Mouse (Mus musculus): ENCODE results near the gene Slc17a7.

Slc17a7 gene

GRCm38 (mm10) chr7:45178550-45178949 is 14.8 kb downstream of the Slc17a7 start:
- no peak for DNase-seq (ENCODE audit: low spot score)

- DNase-seq (ENCODE audit: low spot score) = no peak
Measured at GRCm38 (mm10) chr7:45179469-45179868, 15.7 kb downstream of the Slc17a7 start, which contains the start of gene Gfy. Gene Gfy (minus strand): TSS chr7:45179569.

GRCm38 (mm10) chr7:45180896-45181477 is 17.2 kb downstream of the Slc17a7 start, which contains the start of gene Pth2:
Gene Pth2 (plus strand): TSS chr7:45180995.
- DNase-seq (ENCODE audit: low spot score) = no peak

- no peak for DNase-seq (ENCODE audit: low spot score)
Measured at GRCm38 (mm10) chr7:45181540-45181939, 17.8 kb downstream of the Slc17a7 start.

- DNase-seq (ENCODE audit: low spot score) = no peak
Measured at GRCm38 (mm10) chr7:45182199-45182601, 18.5 kb downstream of the Slc17a7 start.

- DNase-seq (ENCODE audit: low spot score) = no peak
Measured at GRCm38 (mm10) chr7:45182606-45183005, 18.9 kb downstream of the Slc17a7 start.

GRCm38 (mm10) chr7:45183672-45184071 is 19.9 kb downstream of the Slc17a7 start:
- no peak for DNase-seq (ENCODE audit: low spot score)

- DNase-seq (ENCODE audit: low spot score) = no peak
Measured at GRCm38 (mm10) chr7:45185921-45186320, 22.2 kb downstream of the Slc17a7 start.

- DNase-seq (ENCODE audit: low spot score) = no peak
Measured at GRCm38 (mm10) chr7:45189600-45189999, 25.9 kb downstream of the Slc17a7 start.

GRCm38 (mm10) chr7:45190186-45190585 is 26.4 kb downstream of the Slc17a7 start:
- DNase-seq (ENCODE audit: low spot score) = no peak

GRCm38 (mm10) chr7:45191161-45191560 is 27.4 kb downstream of the Slc17a7 start:
- DNase-seq (ENCODE audit: low spot score) = no peak

- no peak for DNase-seq (ENCODE audit: low spot score)
Measured at GRCm38 (mm10) chr7:45191803-45192363, 28.1 kb downstream of the Slc17a7 start.

- no peak for DNase-seq (ENCODE audit: low spot score)
Measured at GRCm38 (mm10) chr7:45192585-45193310, 29.0 kb downstream of the Slc17a7 start.

- no peak for DNase-seq (ENCODE audit: low spot score)
Measured at GRCm38 (mm10) chr7:45193406-45193805, 29.7 kb downstream of the Slc17a7 start.

- DNase-seq (ENCODE audit: low spot score) = no peak
Measured at GRCm38 (mm10) chr7:45193871-45194785, 30.4 kb downstream of the Slc17a7 start.

GRCm38 (mm10) chr7:45195341-45196175 is 31.8 kb downstream of the Slc17a7 start:
- no peak for DNase-seq (ENCODE audit: low spot score)

GRCm38 (mm10) chr7:45196176-45196535 is 32.4 kb downstream of the Slc17a7 start:
- no peak for DNase-seq (ENCODE audit: low spot score)

- DNase-seq (ENCODE audit: low spot score) = no peak
Measured at GRCm38 (mm10) chr7:45196994-45197393, 33.2 kb downstream of the Slc17a7 start.

- peak; percentile 47 for DNase-seq (ENCODE audit: low spot score)
Measured at GRCm38 (mm10) chr7:45198435-45198834, 34.7 kb downstream of the Slc17a7 start.

GRCm38 (mm10) chr7:45198961-45199360 is 35.2 kb downstream of the Slc17a7 start:
- DNase-seq (ENCODE audit: low spot score) = no peak

- no peak for DNase-seq (ENCODE audit: low spot score)
Measured at GRCm38 (mm10) chr7:45202654-45203053, 38.9 kb downstream of the Slc17a7 start.
